Mouse (Mus musculus): Measurements from ENCODE around the gene Kazn. TPM values are rescaled to one million over a fixed set of nuclear protein-coding genes. Genes with fewer than 3 reads are reported as not detected.

The Kazn gene
- total and polyA plus RNA-seq, 3 experiments = 0.11 TPM; not detected in 2

- ATAC-seq (ENCODE audit: extremely low read depth, insufficient number of reproducible peaks, low FRiP score, poor library complexity, severe bottlenecking) (no peak), DNase-seq (ENCODE audit: low spot score) (no peak)
- no peaks in the 10 kb centered on the region for H3K36me3 ChIP-seq (replicated peaks)
- H3K27me3 ChIP-seq (ENCODE audit: insufficient read depth, low read length) = no peaks in the 10 kb centered on the region
- H3K4me3 ChIP-seq (ENCODE audit: low read depth, low read length) = no peak overlapping the region
- TF ChIP-seq TAL1 (conservative IDR thresholded peaks at IDR 0.05; ENCODE audit: low read depth, low read length) (no peak), GATA2 (IDR thresholded peaks at IDR 0.05; ENCODE audit: borderline replicate concordance, low read depth, low read length) (no peak), CTCF (IDR thresholded peaks at IDR 0.05; ENCODE audit: low read depth, low read length) (no peak), POLR2AphosphoS5 (IDR thresholded peaks at IDR 0.05; ENCODE audit: insufficient replicate concordance, low read depth, low read length) (no peak), GATA1 (IDR thresholded peaks at IDR 0.05; ENCODE audit: borderline replicate concordance, low read length) (no peak)
- no peaks in the 10 kb centered on the region for H3K4me1 ChIP-seq (ENCODE audit: insufficient read depth, low read depth, low read length)
- peaks cover 84% of the 10 kb centered on the region for H3K9me3 ChIP-seq (replicated peaks)
These were observed 7.5 kb upstream of the Kazn start for GRCm38 (mm10) chr4:142246698-142247097.

- Histone ChIP-seq H3K4me3 (ENCODE audit: low read depth, low read length) (no peak overlapping the region), H3K4me1 (ENCODE audit: insufficient read depth, low read depth, low read length) (no peaks in the 10 kb centered on the region), H3K9me3 (replicated peaks) (peaks cover 82% of the 10 kb centered on the region), H3K36me3 (replicated peaks) (no peaks in the 10 kb centered on the region), H3K27me3 (ENCODE audit: insufficient read depth, low read length) (no peaks in the 10 kb centered on the region)
- no peak for TF ChIP-seq POLR2AphosphoS5 (IDR thresholded peaks at IDR 0.05; ENCODE audit: insufficient replicate concordance, low read depth, low read length)
- TF ChIP-seq CTCF (IDR thresholded peaks at IDR 0.05; ENCODE audit: low read depth, low read length) = no peak
- no peak for TF ChIP-seq TAL1 (conservative IDR thresholded peaks at IDR 0.05; ENCODE audit: low read depth, low read length)
- no peak for TF ChIP-seq GATA2 (IDR thresholded peaks at IDR 0.05; ENCODE audit: borderline replicate concordance, low read depth, low read length)
- TF ChIP-seq GATA1 (IDR thresholded peaks at IDR 0.05; ENCODE audit: borderline replicate concordance, low read length) = no peak
- ATAC-seq (ENCODE audit: extremely low read depth, insufficient number of reproducible peaks, low FRiP score, poor library complexity, severe bottlenecking) = no peak
- no peak for DNase-seq (ENCODE audit: low spot score)
These were observed 5.4 kb upstream of the Kazn start for GRCm38 (mm10) chr4:142244641-142245040.

- no peaks in the 10 kb centered on the region for H3K36me3 ChIP-seq (replicated peaks)
These were observed 3.7 kb upstream of the Kazn start for GRCm38 (mm10) chr4:142242750-142243383.

GRCm38 (mm10) chr4:142242164-142242563 is 3.0 kb upstream of the Kazn start:
- DNase-seq (ENCODE audit: low spot score) = no peak
- no peak for TF ChIP-seq CTCF (IDR thresholded peaks at IDR 0.05; ENCODE audit: low read depth, low read length)
- no peak for TF ChIP-seq POLR2AphosphoS5 (IDR thresholded peaks at IDR 0.05; ENCODE audit: insufficient replicate concordance, low read depth, low read length)
- no peak for TF ChIP-seq TAL1 (conservative IDR thresholded peaks at IDR 0.05; ENCODE audit: low read depth, low read length)
- no peak for TF ChIP-seq GATA1 (IDR thresholded peaks at IDR 0.05; ENCODE audit: borderline replicate concordance, low read length)
- no peak for TF ChIP-seq GATA2 (IDR thresholded peaks at IDR 0.05; ENCODE audit: borderline replicate concordance, low read depth, low read length)
- no peaks in the 10 kb centered on the region for H3K27me3 ChIP-seq (ENCODE audit: insufficient read depth, low read length)
- H3K9me3 ChIP-seq (replicated peaks) = peaks cover 84% of the 10 kb centered on the region
- no peak for ATAC-seq (ENCODE audit: extremely low read depth, insufficient number of reproducible peaks, low FRiP score, poor library complexity, severe bottlenecking)
- no peak overlapping the region for H3K4me3 ChIP-seq (ENCODE audit: low read depth, low read length)
- H3K36me3 ChIP-seq (replicated peaks) = no peaks in the 10 kb centered on the region
- H3K4me1 ChIP-seq (ENCODE audit: insufficient read depth, low read depth, low read length) = no peaks in the 10 kb centered on the region

More at GRCm38 (mm10) chr4:142242750-142243383, 3.7 kb upstream of the Kazn start:
- Histone ChIP-seq H3K27me3 (ENCODE audit: insufficient read depth, low read length) (no peaks in the 10 kb centered on the region), H3K9me3 (replicated peaks) (peaks cover 85% of the 10 kb centered on the region), H3K4me3 (ENCODE audit: low read depth, low read length) (no peak overlapping the region), H3K4me1 (ENCODE audit: insufficient read depth, low read depth, low read length) (no peaks in the 10 kb centered on the region)
- no peak for ATAC-seq (ENCODE audit: extremely low read depth, insufficient number of reproducible peaks, low FRiP score, poor library complexity, severe bottlenecking)
- no peak for TF ChIP-seq POLR2AphosphoS5 (IDR thresholded peaks at IDR 0.05; ENCODE audit: insufficient replicate concordance, low read depth, low read length)
- no peak for TF ChIP-seq GATA1 (IDR thresholded peaks at IDR 0.05; ENCODE audit: borderline replicate concordance, low read length)
- no peak for TF ChIP-seq TAL1 (conservative IDR thresholded peaks at IDR 0.05; ENCODE audit: low read depth, low read length)
- no peak for TF ChIP-seq CTCF (IDR thresholded peaks at IDR 0.05; ENCODE audit: low read depth, low read length)
- no peak for TF ChIP-seq GATA2 (IDR thresholded peaks at IDR 0.05; ENCODE audit: borderline replicate concordance, low read depth, low read length)
- DNase-seq (ENCODE audit: low spot score) = no peak

- DNase-seq (ENCODE audit: low spot score) = no peak
- no peak for TF ChIP-seq CTCF (IDR thresholded peaks at IDR 0.05; ENCODE audit: low read depth, low read length)
- no peak for ATAC-seq (ENCODE audit: extremely low read depth, insufficient number of reproducible peaks, low FRiP score, poor library complexity, severe bottlenecking)
- Histone ChIP-seq H3K36me3 (replicated peaks) (no peaks in the 10 kb centered on the region), H3K4me3 (ENCODE audit: low read depth, low read length) (no peak overlapping the region), H3K27me3 (ENCODE audit: insufficient read depth, low read length) (no peaks in the 10 kb centered on the region), H3K9me3 (replicated peaks) (peaks cover 79% of the 10 kb centered on the region), H3K4me1 (ENCODE audit: insufficient read depth, low read depth, low read length) (no peaks in the 10 kb centered on the region)
These were observed 1.7 kb upstream of the Kazn start for GRCm38 (mm10) chr4:142240874-142241273.

GRCm38 (mm10) chr4:142238486-142239239 is 538 bp downstream of the Kazn start:
- H3K9me3 ChIP-seq (replicated peaks) = peaks cover 77% of the 10 kb centered on the region
- no peak for TF ChIP-seq CTCF (IDR thresholded peaks at IDR 0.05; ENCODE audit: low read depth, low read length)
- DNase-seq (ENCODE audit: low spot score) (no peak), ATAC-seq (ENCODE audit: extremely low read depth, insufficient number of reproducible peaks, low FRiP score, poor library complexity, severe bottlenecking) (no peak)
- no peaks in the 10 kb centered on the region for H3K4me1 ChIP-seq (ENCODE audit: insufficient read depth, low read depth, low read length)
- H3K36me3 ChIP-seq (replicated peaks) = no peaks in the 10 kb centered on the region
- no peaks in the 10 kb centered on the region for H3K27me3 ChIP-seq (ENCODE audit: insufficient read depth, low read length)
- H3K4me3 ChIP-seq (ENCODE audit: low read depth, low read length) = no peak overlapping the region; the same call in 1 of the 2 replicates

All from G1E (cell line).